Mouse (Mus musculus) liver, adult 2 months (tissue): ENCODE data around the gene Smad5.
A peak's percentile ranks its signal among the peaks of the same experiment; 100 is the strongest.

Experiments used
- CTCF ChIP-seq: fragments of 200-500 bp; IDR thresholded peaks from 2 replicates; pipeline ENCODE4 v1.5.1; 2011; ENCODE audit warnings: low read depth, low read length, control low read depth
- POLR2A ChIP-seq: fragments of 200-500 bp; IDR thresholded peaks from 2 replicates; pipeline ENCODE4 v1.6.1; 2011; ENCODE audit warnings: low read length, control low read depth; ENCODE audit not compliant: insufficient read depth; ENCODE audit errors: extremely low read depth

- peak; percentile 26 for TF ChIP-seq CTCF
- no peak for TF ChIP-seq POLR2A
Measured at GRCm38 (mm10) chr13:56692011-56692410, 10.8 kb upstream of the Smad5 start.
